Mouse (Mus musculus) CD4-positive, CD25-positive, alpha-beta regulatory T cell, adult 2 months (primary cell): ENCODE results near the gene Gm9918.

Experiments used
- DNase-seq: peaks from one replicate; pipeline ENCODE4 v3.0.0-alpha.2; 2012; ENCODE audit warnings: low read depth, low spot score

Gm9918 gene

GRCm38 (mm10) chr15:102273982-102274716 is 3.8 kb downstream of the Gm9918 start:
- no peak for DNase-seq

GRCm38 (mm10) chr15:102278726-102279091 is 8.3 kb downstream of the Gm9918 start:
- DNase-seq, result peak; percentile 30

GRCm38 (mm10) chr15:102279092-102279782 is 8.9 kb downstream of the Gm9918 start, which contains the start of gene Mfsd5:
Gene Mfsd5, plus strand, starts transcription at chr15:102279454.
- peak; percentile 96 for DNase-seq

- DNase-seq, result no peak
These were observed 9.6 kb downstream of the Gm9918 start for GRCm38 (mm10) chr15:102279783-102280520.

- no peak for DNase-seq
These were observed 10.3 kb downstream of the Gm9918 start for GRCm38 (mm10) chr15:102280623-102281022.

GRCm38 (mm10) chr15:102282463-102283292 is 12.3 kb downstream of the Gm9918 start:
- no peak for DNase-seq

- DNase-seq, result no peak
These were observed 13.3 kb downstream of the Gm9918 start for GRCm38 (mm10) chr15:102283648-102284047.

- peak; percentile 84 for DNase-seq
These were observed 17.0 kb downstream of the Gm9918 start for GRCm38 (mm10) chr15:102287395-102287794.

- DNase-seq, result peak; percentile 94
These were observed 25.4 kb downstream of the Gm9918 start, which contains the start of gene Espl1 for GRCm38 (mm10) chr15:102295633-102296367. Gene Espl1, plus strand, starts transcription at chr15:102296266.

GRCm38 (mm10) chr15:102296368-102297006 is 26.1 kb downstream of the Gm9918 start:
- DNase-seq, result no peak

GRCm38 (mm10) chr15:102302542-102302941 is 32.2 kb downstream of the Gm9918 start:
- DNase-seq, result no peak

GRCm38 (mm10) chr15:102308717-102309116 is 38.4 kb downstream of the Gm9918 start:
- no peak for DNase-seq

GRCm38 (mm10) chr15:102310074-102310845 is 39.9 kb downstream of the Gm9918 start:
- DNase-seq, result no peak

GRCm38 (mm10) chr15:102311489-102311888 is 41.1 kb downstream of the Gm9918 start:
- no peak for DNase-seq

- no peak for DNase-seq
These were observed 44.9 kb downstream of the Gm9918 start for GRCm38 (mm10) chr15:102315292-102315691.

- peak; percentile 88 for DNase-seq
These were observed 45.9 kb downstream of the Gm9918 start for GRCm38 (mm10) chr15:102316263-102316662.
